ENCODE assay signal across 8 mouse cellular contexts in the genomic region with DNA sequence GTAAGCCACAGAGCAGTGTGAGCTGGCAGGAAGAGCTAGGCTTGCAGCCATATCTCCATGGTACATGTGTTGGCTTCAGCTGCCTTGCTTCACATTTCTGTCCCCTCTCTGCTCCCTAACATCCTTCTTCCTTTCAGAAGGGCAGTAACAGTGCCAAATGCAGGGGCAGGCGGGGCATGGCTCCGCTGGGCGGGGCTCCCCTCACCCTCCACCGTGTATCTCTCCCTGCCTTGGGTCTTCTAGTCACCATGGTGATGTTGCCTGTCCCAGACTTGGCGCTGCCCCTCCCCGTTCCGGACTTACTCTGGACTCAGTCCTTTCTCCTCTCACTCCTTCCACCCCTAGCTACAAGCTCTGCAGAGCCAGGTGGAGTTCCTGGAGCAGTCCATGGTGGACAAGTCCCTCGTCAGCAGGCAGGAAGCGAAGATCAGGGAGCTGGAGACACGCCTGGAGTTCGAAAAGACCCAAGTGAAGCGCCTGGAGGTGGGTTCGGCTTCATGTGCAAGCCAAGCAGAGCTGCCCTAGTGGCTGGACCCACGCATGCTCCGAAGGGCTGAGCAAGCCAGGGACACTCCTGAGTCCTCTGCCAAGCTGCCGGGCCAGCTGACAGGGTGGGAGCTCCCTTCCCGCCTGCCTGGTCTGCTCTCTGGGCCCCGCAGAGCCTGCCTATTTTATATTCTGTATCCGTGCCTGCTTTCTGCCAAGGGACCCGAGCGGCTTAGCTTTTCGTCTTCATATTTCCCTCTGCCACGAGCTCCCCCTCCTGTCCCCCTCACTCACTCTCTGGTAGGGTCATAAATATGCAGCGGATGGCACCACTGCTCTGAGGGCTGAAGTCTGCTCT. TPM values are rescaled to one million over a fixed set of nuclear protein-coding genes. Genes with fewer than 3 reads are reported as not detected.
A peak's percentile ranks its signal among the peaks of the same experiment; 100 is the strongest.
DNase-seq lines count a peak whose midpoint lies in the region; ATAC-seq and TF ChIP-seq lines count a peak whose summit lies in the region.

No protein-coding gene starts in this region.

- peak overlapping the region; percentile 33 for H3K4me2 ChIP-seq in forebrain, embryonic 15.5 days (replicated peaks)
- peak overlapping the region; percentile 37 for H3K4me2 ChIP-seq in midbrain, embryonic 16.5 days (ENCODE audit: low read length)

- no peaks in the 10 kb centered on the region for H3K27me3 ChIP-seq in forebrain, embryonic 15.5 days
- no peaks in the 10 kb centered on the region; the same call in 1 of the 2 replicates for H3K27me3 ChIP-seq in midbrain, embryonic 16.5 days (ENCODE audit: control insufficient read depth, insufficient read depth, low read depth, low read length)

- DNase-seq in MN1 (ENCODE audit: low spot score): peak; percentile 24
- peak; percentile 97 for DNase-seq in brain, embryonic 14.5 days (ENCODE audit: low read depth)
- peak; percentile 59 to 81 for DNase-seq in layer of hippocampus, adult 2 months (ENCODE audit: low spot score in 2 of 2)
- no peak for DNase-seq in thymus, postnatal 25 days
- DNase-seq in thymus, adult 18-20 months: no peak

- TF ChIP-seq POLR2A in brain, embryonic 14.5 days (IDR thresholded peaks at IDR 0.05; ENCODE audit: borderline replicate concordance, extremely low read depth, insufficient read depth, insufficient read length, poor library complexity, severe bottlenecking): no peak

- H3K9ac ChIP-seq in forebrain, embryonic 15.5 days (replicated peaks): peak overlapping the region; percentile 32
- H3K9ac ChIP-seq in midbrain, embryonic 16.5 days (ENCODE audit: low read depth, low read length): 0 out of 2 replicates have a peak overlapping the region, but pooled peaks have one; percentile 22

- peaks cover 68% of the 10 kb centered on the region for H3K4me1 ChIP-seq in forebrain, embryonic 15.5 days
- peaks cover 64% of the 10 kb centered on the region for H3K4me1 ChIP-seq in midbrain, embryonic 16.5 days (ENCODE audit: control insufficient read depth, insufficient read depth, low read length)

- TF ChIP-seq CTCF in brain, embryonic 14.5 days (IDR thresholded peaks at IDR 0.05; ENCODE audit: borderline replicate concordance, extremely low read depth, insufficient read depth, insufficient read length): peak; percentile 7; the same call in 1 of the 2 replicates
- peak; percentile 57 for TF ChIP-seq CTCF in layer of hippocampus, adult 2 months (conservative IDR thresholded peaks at IDR 0.05)

- no peaks in the 10 kb centered on the region for H3K9me3 ChIP-seq in forebrain, embryonic 15.5 days
- H3K9me3 ChIP-seq in midbrain, embryonic 16.5 days (replicated peaks; ENCODE audit: control insufficient read depth, low read length, poor library complexity, severe bottlenecking): no peaks in the 10 kb centered on the region

- 20% methylated on average over 24 of the region's 24 CpGs for WGBS in forebrain, embryonic 15.5 days
- 15% methylated on average over 24 of the region's 24 CpGs for WGBS in midbrain, embryonic 16.5 days

- peak; percentile 88 for ATAC-seq in forebrain, embryonic 15.5 days (replicated peaks)
- peak; percentile 92 for ATAC-seq in midbrain, embryonic 16.5 days
- no peak for ATAC-seq in monocyte, adult 5-6 weeks (replicated peaks; ENCODE audit: insufficient number of reproducible peaks, low FRiP score, low TSS enrichment, poor library complexity, severe bottlenecking)

- peaks cover 36% of the 10 kb centered on the region for H3K36me3 ChIP-seq in forebrain, embryonic 15.5 days
- peaks cover 23% of the 10 kb centered on the region for H3K36me3 ChIP-seq in midbrain, embryonic 16.5 days (ENCODE audit: control insufficient read depth, insufficient read depth, low read length)

- peak overlapping the region; percentile 8; the same call in 1 of the 2 replicates for H3K4me3 ChIP-seq in forebrain, embryonic 15.5 days
- peak overlapping the region; percentile 25 for H3K4me3 ChIP-seq in layer of hippocampus, adult 2 months
- no peak overlapping the region for H3K4me3 ChIP-seq in midbrain, embryonic 16.5 days (ENCODE audit: low read depth, low read length)

- peak overlapping the region; percentile 96 for H3K27ac ChIP-seq in forebrain, embryonic 15.5 days (replicated peaks)
- H3K27ac ChIP-seq in layer of hippocampus, adult 2 months: peak overlapping the region; percentile 92
- peak overlapping the region; percentile 91 for H3K27ac ChIP-seq in midbrain, embryonic 16.5 days (ENCODE audit: low read length)

RNA-seq across cellular contexts. Expression of gene Pipox, which starts 43.3 kb away (rescaled TPM):
- 10.0 and 19.2 TPM in 2 replicates for polyA plus RNA-seq in brain, embryonic 14.5 days (2012; rRNA removed)
- polyA plus RNA-seq in forebrain, embryonic 15.5 days (2015; fragmentation: Nextera tagmentation; extraction: Ambion mirVana): 10.2 and 11.2 TPM in 2 replicates
- total RNA-seq in layer of hippocampus, adult 2 months (2021): 1 to 10 TPM in 1 of 2 experiments, under 1 TPM in 1; 0.84 to 1.2 TPM
- 6.0 and 7.5 TPM in 2 replicates for polyA plus RNA-seq in midbrain, embryonic 16.5 days (2015; fragmentation: Nextera tagmentation; extraction: Ambion mirVana)
- not detected in 3 replicates for total RNA-seq in monocyte, adult 5-6 weeks (2017)

Comparison
In these comparisons a context has a peak if more than half of its experiments do, and no peak if none do; other contexts are left out.
1. DNase-seq: peak in MN1 (single experiment), brain, embryonic 14.5 days (single experiment) and layer of hippocampus, adult 2 months (2 of 2); none in thymus, postnatal 25 days (single experiment) and thymus, adult 18-20 months (0 of 2).
2. Peak in every context shown above with its lines, with median percentiles within 50 percentile points of each other: H3K27ac ChIP-seq.